Mouse (Mus musculus) retina, adult 2 months (tissue): ENCODE measurements around the gene Rrp9.

Source experiments
- DNase-seq: peaks from one replicate; pipeline ENCODE4 v3.0.0-alpha.2; 2012; ENCODE audit warnings: low read depth, low spot score

The Rrp9 gene

GRCm38 (mm10) chr9:106519433-106519832 lies 43.7 kb downstream of the Rrp9 start:
- DNase-seq, result no peak

- DNase-seq, result no peak
Observed at GRCm38 (mm10) chr9:106519909-106520308, 44.1 kb downstream of the Rrp9 start.

- DNase-seq, result peak; percentile 40
Observed at GRCm38 (mm10) chr9:106531833-106532232, 56.1 kb downstream of the Rrp9 start.

- DNase-seq, result no peak
Observed at GRCm38 (mm10) chr9:106534296-106534695, 58.5 kb downstream of the Rrp9 start.

- DNase-seq, result no peak
Observed at GRCm38 (mm10) chr9:106534975-106535374, 59.2 kb downstream of the Rrp9 start.
